ENCODE assay signal across 11 mouse cellular contexts in genomic region chr11:116076266-116076540, GRCm38 (mm10). TPM values are rescaled to one million over a fixed set of nuclear protein-coding genes. Genes with fewer than 3 reads are reported as not detected.
DNase-seq lines count a peak whose midpoint lies in the region; ATAC-seq and TF ChIP-seq lines count a peak whose summit lies in the region.
"Had no signal": no experiment of that assay in that cellular context is flagged by ENCODE, and none has a peak within 500 bp of the region (broad histone marks: within the 10 kb centered on the region; RNA-seq: fewer than 3 reads in every experiment).

No protein-coding gene starts in this region.

- H3K4me1 ChIP-seq in heart, embryonic 12.5 days (replicated peaks): peaks cover 60% of the 10 kb centered on the region
- no peaks in the 10 kb centered on the region for H3K4me1 ChIP-seq in heart, adult 2 months (ENCODE audit: control insufficient read depth, insufficient read depth, low read length)
- peaks cover 16% of the 10 kb centered on the region for H3K4me1 ChIP-seq in stomach, embryonic 15.5 days
- 0 out of 2 replicates have a peak, but pooled peaks cover 3% of the 10 kb centered on the region for H3K4me1 ChIP-seq in stomach, postnatal 0 days (replicated peaks; ENCODE audit: control insufficient read depth, insufficient read depth)
- peaks cover 56% of the 10 kb centered on the region for H3K4me1 ChIP-seq in liver, embryonic 11.5 days (replicated peaks; ENCODE audit: control insufficient read depth, insufficient read depth, low read length)

- H3K9me3 ChIP-seq in heart, embryonic 12.5 days (replicated peaks): no peaks in the 10 kb centered on the region
- no peaks in the 10 kb centered on the region for H3K9me3 ChIP-seq in stomach, embryonic 15.5 days
- no peaks in the 10 kb centered on the region for H3K9me3 ChIP-seq in stomach, postnatal 0 days (ENCODE audit: control insufficient read depth, low read length)
- no peaks in the 10 kb centered on the region for H3K9me3 ChIP-seq in liver, embryonic 11.5 days (ENCODE audit: control insufficient read depth, low read length)
- H3K9me3 ChIP-seq: embryonic facial prominence, embryonic 15.5 days had no signal

- TF ChIP-seq CTCF in heart, adult 2 months (IDR thresholded peaks at IDR 0.05): no peak
- TF ChIP-seq CTCF in stomach, postnatal 0 days (IDR thresholded peaks at IDR 0.05; ENCODE audit: low read depth): no peak
- no peak for TF ChIP-seq CTCF in layer of hippocampus, adult 2 months (conservative IDR thresholded peaks at IDR 0.05)

- H3K4me2 ChIP-seq in heart, embryonic 12.5 days: peak overlapping the region; percentile 61; the same call in 1 of the 2 replicates
- H3K4me2 ChIP-seq in stomach, embryonic 15.5 days: peak overlapping the region; percentile 54; the same call in 1 of the 2 replicates
- no peak overlapping the region for H3K4me2 ChIP-seq in stomach, postnatal 0 days (replicated peaks; ENCODE audit: low read depth)
- H3K4me2 ChIP-seq in liver, embryonic 11.5 days: peak overlapping the region; percentile 96
- H3K4me2 ChIP-seq: embryonic facial prominence, embryonic 15.5 days had no signal

- H3K27me3 ChIP-seq in heart, embryonic 12.5 days (replicated peaks): no peaks in the 10 kb centered on the region
- H3K27me3 ChIP-seq in heart, adult 2 months (ENCODE audit: control insufficient read depth, insufficient read depth, low read length): no peaks in the 10 kb centered on the region
- no peaks in the 10 kb centered on the region for H3K27me3 ChIP-seq in stomach, embryonic 15.5 days (replicated peaks)
- H3K27me3 ChIP-seq in stomach, postnatal 0 days (ENCODE audit: control insufficient read depth, insufficient read depth, low read length): no peaks in the 10 kb centered on the region
- no peaks in the 10 kb centered on the region for H3K27me3 ChIP-seq in liver, embryonic 11.5 days (replicated peaks; ENCODE audit: control insufficient read depth, insufficient read depth, low read length)
- H3K27me3 ChIP-seq: embryonic facial prominence, embryonic 15.5 days had no signal

- H3K4me3 ChIP-seq in heart, embryonic 12.5 days: no peak overlapping the region
- no peak overlapping the region for H3K4me3 ChIP-seq in heart, adult 2 months
- no peak overlapping the region for H3K4me3 ChIP-seq in stomach, embryonic 15.5 days (replicated peaks)
- H3K4me3 ChIP-seq in stomach, postnatal 0 days (ENCODE audit: low read depth, low read length): no peak overlapping the region
- peak overlapping the region; percentile 68 for H3K4me3 ChIP-seq in liver, embryonic 11.5 days (ENCODE audit: low read depth, low read length)
- H3K4me3 ChIP-seq in layer of hippocampus, adult 2 months: no peak overlapping the region
- H3K4me3 ChIP-seq: embryonic facial prominence, embryonic 15.5 days had no signal

- no peak for ATAC-seq in heart, embryonic 12.5 days (ENCODE audit: insufficient number of reproducible peaks, low FRiP score)
- no peak for ATAC-seq in stomach, embryonic 15.5 days (ENCODE audit: insufficient read depth, low FRiP score, low read depth)
- no peak for ATAC-seq in stomach, postnatal 0 days (ENCODE audit: low FRiP score, low TSS enrichment)
- no peak; the same call in 1 of the 2 replicates for ATAC-seq in liver, embryonic 11.5 days (replicated peaks; ENCODE audit: low FRiP score)

- intact Hi-C loops in heart, adult 2 months (cut with DNase I): no loop called here

- H3K79me2 ChIP-seq in heart, adult 2 months (replicated peaks; ENCODE audit: control insufficient read depth, insufficient read depth, low read length): no peaks in the 10 kb centered on the region

- no peak for TF ChIP-seq EP300 in heart, adult 2 months (IDR thresholded peaks at IDR 0.05; ENCODE audit: insufficient read depth, low read depth, low read length)
- no peak for TF ChIP-seq EP300 in stomach, postnatal 0 days (optimal IDR thresholded peaks at IDR 0.05)

- WGBS in heart, embryonic 12.5 days: 51% methylated on average over 7 of the region's 7 CpGs
- 73% methylated on average over 7 of the region's 7 CpGs for WGBS in heart, adult 2 months
- WGBS in stomach, embryonic 15.5 days: 45% methylated on average over 7 of the region's 7 CpGs
- 51% methylated on average over 7 of the region's 7 CpGs for WGBS in stomach, postnatal 0 days
- 41% methylated on average over 7 of the region's 7 CpGs for WGBS in liver, embryonic 11.5 days

- no peak for DNase-seq in heart, adult 2 months
- no peak for DNase-seq in stomach, postnatal 0 days (ENCODE audit: low spot score)
- DNase-seq in liver, embryonic 11.5 days (ENCODE audit: low spot score): no peak
- peak; percentile 19 to 57 for DNase-seq in thymus, postnatal 36 days
- no peak for DNase-seq in layer of hippocampus, adult 2 months (ENCODE audit: low spot score in 2 of 2)
- no peak for DNase-seq in ovary, adult 18-20 months (ENCODE audit: low spot score)
- DNase-seq: kidney, adult 11 months; right cerebral cortex, postnatal 25 days had no signal

- no peak for TF ChIP-seq POLR2A in heart, adult 2 months (IDR thresholded peaks at IDR 0.05; ENCODE audit: insufficient read depth, low read depth, low read length)

- H3K36me3 ChIP-seq in heart, embryonic 12.5 days: peaks cover 27% of the 10 kb centered on the region
- H3K36me3 ChIP-seq in heart, adult 2 months (ENCODE audit: control insufficient read depth, insufficient read depth, low read length): no peaks in the 10 kb centered on the region
- H3K36me3 ChIP-seq in stomach, embryonic 15.5 days: peaks cover 19% of the 10 kb centered on the region
- H3K36me3 ChIP-seq in stomach, postnatal 0 days (ENCODE audit: control insufficient read depth, insufficient read depth, low read length): peaks cover 18% of the 10 kb centered on the region
- peaks cover 15% of the 10 kb centered on the region; the same call in 1 of the 2 replicates for H3K36me3 ChIP-seq in liver, embryonic 11.5 days (ENCODE audit: control insufficient read depth, insufficient read depth, low read length)

- no peak overlapping the region for H3K9ac ChIP-seq in heart, embryonic 12.5 days
- no peak overlapping the region for H3K9ac ChIP-seq in heart, adult 2 months (ENCODE audit: low read depth, low read length)
- no peak overlapping the region for H3K9ac ChIP-seq in stomach, embryonic 15.5 days
- no peak overlapping the region for H3K9ac ChIP-seq in stomach, postnatal 0 days (ENCODE audit: low read length)
- peak overlapping the region; percentile 94 for H3K9ac ChIP-seq in liver, embryonic 11.5 days (ENCODE audit: low read depth, low read length)
- H3K9ac ChIP-seq: embryonic facial prominence, embryonic 15.5 days had no signal

- no peak overlapping the region for H3K27ac ChIP-seq in heart, embryonic 12.5 days (ENCODE audit: poor library complexity, severe bottlenecking)
- no peak overlapping the region for H3K27ac ChIP-seq in heart, adult 2 months
- H3K27ac ChIP-seq in stomach, embryonic 15.5 days: no peak overlapping the region
- H3K27ac ChIP-seq in stomach, postnatal 0 days (replicated peaks): no peak overlapping the region
- peak overlapping the region; percentile 100 for H3K27ac ChIP-seq in liver, embryonic 11.5 days (ENCODE audit: low read depth, low read length)
- no peak overlapping the region for H3K27ac ChIP-seq in layer of hippocampus, adult 2 months
- H3K27ac ChIP-seq: embryonic facial prominence, embryonic 15.5 days had no signal

RNA-seq across cellular contexts. Expression of gene Unc13d, which starts 1.6 kb away (rescaled TPM):
- 2.2 and 2.5 TPM in 2 replicates for polyA plus RNA-seq in heart, embryonic 12.5 days (2016; fragmentation: Nextera tagmentation; extraction: Ambion mirVana)
- 1 to 10 TPM in 1 of 2 experiments, under 1 TPM in 1; 0.55 to 1.5 TPM for total RNA-seq in heart, adult 2 months (2021)
- polyA plus RNA-seq in heart, adult 2 months (2012; rRNA removed): 1.1 and 1.7 TPM in 2 replicates
- 6.5 and 8.0 TPM in 2 replicates for polyA plus RNA-seq in stomach, embryonic 15.5 days (2015; fragmentation: Nextera tagmentation; extraction: Ambion mirVana)
- 2.3 and 2.8 TPM in 2 replicates for polyA plus RNA-seq in stomach, postnatal 0 days (2015; fragmentation: Nextera tagmentation; extraction: Ambion mirVana)
- 44.8 and 45.3 TPM in 2 replicates for polyA plus RNA-seq in liver, embryonic 11.5 days (2014; fragmentation: Nextera tagmentation; extraction: Ambion mirVana)
- 1 to 10 TPM; 1.3 to 2.1 TPM for total RNA-seq in layer of hippocampus, adult 2 months (2021)

RNA-seq across cellular contexts. Expression of gene Wbp2, which starts 10.6 kb away (rescaled TPM):
- polyA plus RNA-seq in heart, embryonic 12.5 days (2016; fragmentation: Nextera tagmentation; extraction: Ambion mirVana): 137 and 141 TPM in 2 replicates
- 100 to 1,000 TPM in 1 of 2 experiments, 10 to 100 TPM in 1; 91.0 to 108 TPM for total RNA-seq in heart, adult 2 months (2021)
- 151 and 176 TPM in 2 replicates for polyA plus RNA-seq in heart, adult 2 months (2012; rRNA removed)
- polyA plus RNA-seq in stomach, embryonic 15.5 days (2015; fragmentation: Nextera tagmentation; extraction: Ambion mirVana): 70.4 and 77.6 TPM in 2 replicates
- 71.0 and 89.6 TPM in 2 replicates for polyA plus RNA-seq in stomach, postnatal 0 days (2015; fragmentation: Nextera tagmentation; extraction: Ambion mirVana)
- 98.8 and 105 TPM in 2 replicates for polyA plus RNA-seq in liver, embryonic 11.5 days (2014; fragmentation: Nextera tagmentation; extraction: Ambion mirVana)
- total RNA-seq in layer of hippocampus, adult 2 months (2021): 100 to 1,000 TPM; 417 to 440 TPM

RNA-seq across cellular contexts. Expression of gene Unk, which starts 46.1 kb away (rescaled TPM):
- polyA plus RNA-seq in heart, embryonic 12.5 days (2016; fragmentation: Nextera tagmentation; extraction: Ambion mirVana): 31.8 and 32.3 TPM in 2 replicates
- 1 to 10 TPM; 7.1 to 7.9 TPM for total RNA-seq in heart, adult 2 months (2021)
- 16.5 and 20.4 TPM in 2 replicates for polyA plus RNA-seq in heart, adult 2 months (2012; rRNA removed)
- 27.3 and 33.2 TPM in 2 replicates for polyA plus RNA-seq in stomach, embryonic 15.5 days (2015; fragmentation: Nextera tagmentation; extraction: Ambion mirVana)
- 8.3 and 9.1 TPM in 2 replicates for polyA plus RNA-seq in stomach, postnatal 0 days (2015; fragmentation: Nextera tagmentation; extraction: Ambion mirVana)
- 28.9 and 34.1 TPM in 2 replicates for polyA plus RNA-seq in liver, embryonic 11.5 days (2014; fragmentation: Nextera tagmentation; extraction: Ambion mirVana)
- total RNA-seq in layer of hippocampus, adult 2 months (2021): 10 to 100 TPM; 26.3 to 30.8 TPM

RNA-seq across cellular contexts. Expression of gene H3f3b, which starts 48.4 kb away (rescaled TPM):
- 742 and 759 TPM in 2 replicates for polyA plus RNA-seq in heart, embryonic 12.5 days (2016; fragmentation: Nextera tagmentation; extraction: Ambion mirVana)
- 100 to 1,000 TPM; 105 to 128 TPM for total RNA-seq in heart, adult 2 months (2021)
- 67.5 and 82.1 TPM in 2 replicates for polyA plus RNA-seq in heart, adult 2 months (2012; rRNA removed)
- polyA plus RNA-seq in stomach, embryonic 15.5 days (2015; fragmentation: Nextera tagmentation; extraction: Ambion mirVana): 1,577 and 1,755 TPM in 2 replicates
- 1,343 and 1,357 TPM in 2 replicates for polyA plus RNA-seq in stomach, postnatal 0 days (2015; fragmentation: Nextera tagmentation; extraction: Ambion mirVana)
- polyA plus RNA-seq in liver, embryonic 11.5 days (2014; fragmentation: Nextera tagmentation; extraction: Ambion mirVana): 1,141 and 1,182 TPM in 2 replicates
- 100 to 1,000 TPM; 285 to 322 TPM for total RNA-seq in layer of hippocampus, adult 2 months (2021)

RNA-seq across cellular contexts. Expression of gene Trim47, which starts 50.8 kb away (rescaled TPM):
- polyA plus RNA-seq in heart, embryonic 12.5 days (2016; fragmentation: Nextera tagmentation; extraction: Ambion mirVana): 54.8 and 58.2 TPM in 2 replicates
- 10 to 100 TPM; 23.1 to 28.2 TPM for total RNA-seq in heart, adult 2 months (2021)
- 23.7 and 29.5 TPM in 2 replicates for polyA plus RNA-seq in heart, adult 2 months (2012; rRNA removed)
- polyA plus RNA-seq in stomach, embryonic 15.5 days (2015; fragmentation: Nextera tagmentation; extraction: Ambion mirVana): 27.6 and 30.9 TPM in 2 replicates
- polyA plus RNA-seq in stomach, postnatal 0 days (2015; fragmentation: Nextera tagmentation; extraction: Ambion mirVana): 33.8 and 34.6 TPM in 2 replicates
- polyA plus RNA-seq in liver, embryonic 11.5 days (2014; fragmentation: Nextera tagmentation; extraction: Ambion mirVana): 6.3 and 6.6 TPM in 2 replicates
- 1 to 10 TPM; 4.6 to 7.2 TPM for total RNA-seq in layer of hippocampus, adult 2 months (2021)

Comparison
In these comparisons a context has a peak if more than half of its experiments do, and no peak if none do; other contexts are left out.
1. DNase-seq: peak in thymus, postnatal 36 days (2 of 2); none in heart, adult 2 months (0 of 2), stomach, postnatal 0 days (single experiment), liver, embryonic 11.5 days (single experiment), layer of hippocampus, adult 2 months (0 of 2) and ovary, adult 18-20 months (single experiment).